Mouse (Mus musculus): ENCODE data around the gene Tesk1.

- TF ChIP-seq CTCF (IDR thresholded peaks at IDR 0.05; ENCODE audit: borderline replicate concordance, extremely low read depth, insufficient read depth, insufficient read length) = no peak
- TF ChIP-seq POLR2A (IDR thresholded peaks at IDR 0.05; ENCODE audit: borderline replicate concordance, extremely low read depth, insufficient read depth, insufficient read length, poor library complexity, severe bottlenecking) = no peak
These were observed 39.2 kb downstream of the Tesk1 start for GRCm38 (mm10) chr4:43480985-43481384.

Data from brain, embryonic 14.5 days (tissue).